32 mouse cellular contexts compared by ENCODE assay signal in genomic region chr6:17321976-17322375, GRCm38 (mm10). TPM values are rescaled to one million over a fixed set of nuclear protein-coding genes. Genes with fewer than 3 reads are reported as not detected.
A peak's percentile ranks its signal among the peaks of the same experiment; 100 is the strongest.
DNase-seq lines count a peak whose midpoint lies in the region; ATAC-seq and TF ChIP-seq lines count a peak whose summit lies in the region.
"Had no signal": no experiment of that assay in that cellular context is flagged by ENCODE, and none has a peak within 500 bp of the region (broad histone marks: within the 10 kb centered on the region; RNA-seq: fewer than 3 reads in every experiment).

No protein-coding gene starts in this region.

- no peaks in the 10 kb centered on the region for H3K27me3 ChIP-seq in heart, postnatal 0 days (ENCODE audit: control insufficient read depth, insufficient read depth, low read length)
- no peaks in the 10 kb centered on the region for H3K27me3 ChIP-seq in CH12.LX (replicated peaks)
- no peaks in the 10 kb centered on the region for H3K27me3 ChIP-seq in hindbrain, embryonic 16.5 days (replicated peaks; ENCODE audit: control insufficient read depth, insufficient read depth, low read length)
- H3K27me3 ChIP-seq: embryonic facial prominence, embryonic 12.5 days; embryonic facial prominence, embryonic 15.5 days; forebrain, embryonic 12.5 days; forebrain, embryonic 15.5 days; heart, embryonic 15.5 days; hindbrain, embryonic 12.5 days; hindbrain, embryonic 15.5 days; intestine, embryonic 15.5 days; Patski had no signal

- peaks cover 8% of the 10 kb centered on the region; the same call in 1 of the 2 replicates for H3K36me3 ChIP-seq in heart, postnatal 0 days (replicated peaks; ENCODE audit: control insufficient read depth, insufficient read depth, low read length)
- H3K36me3 ChIP-seq in CH12.LX (replicated peaks in 1 of 2; ENCODE audit: control insufficient read depth in 1 of 2, insufficient read depth in 1 of 2, low read length in 1 of 2) = no peaks in the 10 kb centered on the region
- no peaks in the 10 kb centered on the region for H3K36me3 ChIP-seq in hindbrain, embryonic 16.5 days (ENCODE audit: control insufficient read depth, insufficient read depth, low read length)
- H3K36me3 ChIP-seq: embryonic facial prominence, embryonic 12.5 days; embryonic facial prominence, embryonic 15.5 days; forebrain, embryonic 12.5 days; forebrain, embryonic 15.5 days; heart, embryonic 15.5 days; hindbrain, embryonic 12.5 days; hindbrain, embryonic 15.5 days; intestine, embryonic 15.5 days had no signal

- no peak for TF ChIP-seq RAD21 in CH12.LX (IDR thresholded peaks at IDR 0.05; ENCODE audit: low read depth, low read length)

- no peak for TF ChIP-seq EP300 in heart, postnatal 0 days (IDR thresholded peaks at IDR 0.05; ENCODE audit: low read depth)
- no peak for TF ChIP-seq EP300 in CH12.LX (IDR thresholded peaks at IDR 0.05; ENCODE audit: low read length)

- no peaks in the 10 kb centered on the region for H3K79me2 ChIP-seq in CH12.LX (replicated peaks; ENCODE audit: control insufficient read depth, extremely low read depth, insufficient read depth, poor library complexity, severe bottlenecking)

- DNase-seq in gastrocnemius, adult 2 months = no peak
- DNase-seq in gastrocnemius, adult 8-10 months (ENCODE audit: low spot score in 2 of 2) = no peak
- no peak for DNase-seq in heart, postnatal 0 days (ENCODE audit: low spot score)
- no peak for DNase-seq in heart, postnatal 36 days
- DNase-seq in CH12.LX (ENCODE audit: extremely low read depth) = no peak
- DNase-seq in retina, embryonic 14.5 days (ENCODE audit: low spot score) = no peak
- DNase-seq: adrenal gland, postnatal 10 days; adrenal gland, postnatal 36 days; cerebellum, adult 11 months; cerebellum, adult 2 months; cerebellum, adult 9-11 months; cerebellum, postnatal 25 days; gastrocnemius, postnatal 14 days; heart, adult 18-20 months; heart, postnatal 14 days; kidney, adult 11 months had no signal

- no peak for TF ChIP-seq POLR2A in CH12.LX (IDR thresholded peaks at IDR 0.05; ENCODE audit: low read depth, low read length)
- TF ChIP-seq POLR2A in embryonic fibroblast, embryonic 13.5 days (IDR thresholded peaks at IDR 0.05; ENCODE audit: low read depth, low read length) = no peak

- peaks cover 26% of the 10 kb centered on the region for H3K4me1 ChIP-seq in heart, postnatal 0 days (ENCODE audit: control insufficient read depth, insufficient read depth)
- H3K4me1 ChIP-seq in CH12.LX (ENCODE audit: control insufficient read depth in 1 of 2, insufficient read depth in 2 of 2) = no peaks in the 10 kb centered on the region
- H3K4me1 ChIP-seq in embryonic fibroblast, embryonic 13.5 days (ENCODE audit: control insufficient read depth, insufficient read depth, low read length) = peaks cover 8% of the 10 kb centered on the region
- H3K4me1 ChIP-seq in hindbrain, embryonic 16.5 days (ENCODE audit: control insufficient read depth, insufficient read depth, low read depth, low read length) = no peaks in the 10 kb centered on the region
- H3K4me1 ChIP-seq: forebrain, embryonic 15.5 days; hindbrain, embryonic 12.5 days; hindbrain, embryonic 15.5 days had no signal

- peak overlapping the region; percentile 68 for H3K27ac ChIP-seq in gastrocnemius, adult 2 months
- H3K27ac ChIP-seq in heart, postnatal 0 days (ENCODE audit: low read depth) = peak overlapping the region; percentile 11; the same call in 1 of the 2 replicates
- H3K27ac ChIP-seq in CH12.LX (ENCODE audit: insufficient read depth, low read depth) = no peak overlapping the region
- peak overlapping the region; percentile 63 for H3K27ac ChIP-seq in embryonic fibroblast, embryonic 13.5 days (ENCODE audit: insufficient read depth, low read length)
- H3K27ac ChIP-seq in hindbrain, embryonic 16.5 days (ENCODE audit: low read depth, low read length) = no peak overlapping the region
- H3K27ac ChIP-seq: embryonic facial prominence, embryonic 12.5 days; embryonic facial prominence, embryonic 15.5 days; forebrain, embryonic 12.5 days; forebrain, embryonic 15.5 days; heart, embryonic 15.5 days; hindbrain, embryonic 12.5 days; hindbrain, embryonic 15.5 days; intestine, embryonic 15.5 days had no signal

- dilution Hi-C loops in CH12.LX (cut with MboI; ENCODE audit: extremely low pct_ligation_motif_present, extremely low pct_unique_long_range_greater_than_20kb, low sequenced_read_pairs) = no loop called here

- in situ Hi-C loops in CH12.LX (cut with MboI; ENCODE audit: low pct_ligation_motif_present, low pct_unique_long_range_greater_than_20kb, low sequenced_read_pairs) = no loop called here

- H3K9ac ChIP-seq in heart, postnatal 0 days (replicated peaks; ENCODE audit: low read depth, low read length) = no peak overlapping the region
- no peak overlapping the region for H3K9ac ChIP-seq in CH12.LX (ENCODE audit: insufficient read depth, low read depth)
- no peak overlapping the region for H3K9ac ChIP-seq in hindbrain, embryonic 16.5 days (ENCODE audit: low read depth, low read length)
- H3K9ac ChIP-seq: embryonic facial prominence, embryonic 12.5 days; embryonic facial prominence, embryonic 15.5 days; forebrain, embryonic 12.5 days; forebrain, embryonic 15.5 days; heart, embryonic 15.5 days; hindbrain, embryonic 12.5 days; hindbrain, embryonic 15.5 days; intestine, embryonic 15.5 days had no signal

- H3K4me2 ChIP-seq in heart, postnatal 0 days (ENCODE audit: low read depth, low read length) = no peak overlapping the region
- no peak overlapping the region for H3K4me2 ChIP-seq in CH12.LX (ENCODE audit: insufficient read depth, low read depth, poor library complexity, severe bottlenecking)
- no peak overlapping the region for H3K4me2 ChIP-seq in hindbrain, embryonic 16.5 days (ENCODE audit: low read length)
- H3K4me2 ChIP-seq: embryonic facial prominence, embryonic 12.5 days; embryonic facial prominence, embryonic 15.5 days; forebrain, embryonic 12.5 days; forebrain, embryonic 15.5 days; heart, embryonic 11.5 days; heart, embryonic 15.5 days; hindbrain, embryonic 12.5 days; hindbrain, embryonic 15.5 days; intestine, embryonic 15.5 days had no signal

- H3K4me3 ChIP-seq in gastrocnemius, adult 2 months = peak overlapping the region; percentile 46
- no peak overlapping the region for H3K4me3 ChIP-seq in heart, postnatal 0 days (ENCODE audit: low read depth, low read length)
- H3K4me3 ChIP-seq in CH12.LX (replicated peaks in 1 of 3; ENCODE audit: low read depth in 2 of 3, low read length in 2 of 3, poor library complexity in 1 of 3) = no peak overlapping the region
- H3K4me3 ChIP-seq in embryonic fibroblast, embryonic 13.5 days (ENCODE audit: insufficient read depth, low read length) = no peak overlapping the region
- H3K4me3 ChIP-seq in hindbrain, embryonic 16.5 days (ENCODE audit: low read length) = no peak overlapping the region
- H3K4me3 ChIP-seq: embryonic facial prominence, embryonic 12.5 days; embryonic facial prominence, embryonic 15.5 days; erythroblast, embryonic 14.5 days; forebrain, embryonic 12.5 days; forebrain, embryonic 15.5 days; heart, embryonic 15.5 days; hindbrain, embryonic 12.5 days; hindbrain, embryonic 15.5 days; intestine, embryonic 15.5 days had no signal

- intact Hi-C loops in gastrocnemius, adult 2 months (cut with DNase I) = no loop called here
- intact Hi-C loops in heart, postnatal 36 days (cut with DNase I) = no loop called here

- no peak for TF ChIP-seq CTCF in gastrocnemius, adult 2 months (IDR thresholded peaks at IDR 0.05)
- no peak for TF ChIP-seq CTCF in heart, postnatal 0 days (IDR thresholded peaks at IDR 0.05; ENCODE audit: low read depth)
- TF ChIP-seq CTCF in CH12.LX (conservative IDR thresholded peaks at IDR 0.05 in 1 of 2, IDR thresholded peaks at IDR 0.05 in 1 of 2; ENCODE audit: low read depth in 2 of 2, low read length in 2 of 2) = no peak
- TF ChIP-seq CTCF in embryonic fibroblast, embryonic 13.5 days (IDR thresholded peaks at IDR 0.05; ENCODE audit: borderline replicate concordance, insufficient read depth, low read length) = no peak

- no peaks in the 10 kb centered on the region for H3K9me3 ChIP-seq in heart, postnatal 0 days (replicated peaks; ENCODE audit: control insufficient read depth, low read length)
- H3K9me3 ChIP-seq in CH12.LX (replicated peaks; ENCODE audit: low read length) = no peaks in the 10 kb centered on the region
- H3K9me3 ChIP-seq in hindbrain, embryonic 16.5 days (ENCODE audit: control insufficient read depth, low read length) = no peaks in the 10 kb centered on the region
- H3K9me3 ChIP-seq: embryonic facial prominence, embryonic 12.5 days; embryonic facial prominence, embryonic 15.5 days; forebrain, embryonic 12.5 days; forebrain, embryonic 15.5 days; heart, embryonic 15.5 days; hindbrain, embryonic 12.5 days; hindbrain, embryonic 15.5 days; intestine, embryonic 15.5 days had no signal

- no peak for ATAC-seq in heart, postnatal 0 days (ENCODE audit: insufficient read depth, low read depth)
- no peak for ATAC-seq in hindbrain, embryonic 16.5 days
- ATAC-seq: CD4-positive, CD25-positive, alpha-beta regulatory T cell, adult 4 months; forebrain, embryonic 15.5 days; intestine, embryonic 15.5 days; Patski had no signal

- 73% methylated on average over 6 of the region's 6 CpGs for WGBS in heart, postnatal 0 days
- 86% methylated on average over 6 of the region's 6 CpGs for WGBS in hindbrain, embryonic 16.5 days

RNA-seq across cellular contexts. Expression of gene Cav1, which starts 15.8 kb away (rescaled TPM):
- total RNA-seq in gastrocnemius, adult 2 months (2021) = 100 to 1,000 TPM in 1 of 2 experiments, 10 to 100 TPM in 1; 82.9 to 125 TPM
- 100 to 1,000 TPM in 1 of 4 experiments, 10 to 100 TPM in 3; 58.0 to 113 (median 69.8) TPM for total RNA-seq in gastrocnemius, adult 8-10 months (2022)
- 461 and 590 TPM in 2 replicates for total RNA-seq in heart, postnatal 0 days (2014; rRNA removed; ENCODE audit: low replicate concordance)
- 335 and 338 TPM in 2 replicates for polyA plus RNA-seq in heart, postnatal 0 days (2015; fragmentation: Nextera tagmentation; extraction: Ambion mirVana)
- 100 to 1,000 TPM; 270 to 284 TPM for total RNA-seq in heart, postnatal 36 days (2021)
- total RNA-seq in CH12.LX (2012; rRNA removed) (not detected in 2 replicates), CH12.LX (2014; rRNA removed) (not detected in 2 replicates)
- not detected in 2 replicates for polyA plus RNA-seq in CH12.LX (2012; ENCODE audit: insufficient read length, low read depth)
- 610 and 713 TPM in 2 replicates for polyA plus RNA-seq in embryonic fibroblast, embryonic 13.5 days (2011; ENCODE audit: insufficient read length, low read depth, missing spikeins)
- 45.8 and 46.0 TPM in 2 replicates for polyA plus RNA-seq in hindbrain, embryonic 16.5 days (2015; fragmentation: Nextera tagmentation; extraction: Ambion mirVana)
- total RNA-seq: common myeloid progenitor, adult 5-6 weeks; hematopoietic stem cell, adult 5-6 weeks had no signal
- polyA plus RNA-seq: CD4-positive, CD25-positive, alpha-beta regulatory T cell, adult 4 months; erythroblast, embryonic 14.5 days had no signal

RNA-seq across cellular contexts. Expression of gene Cav2, which starts 41.0 kb away (rescaled TPM):
- 10 to 100 TPM; 13.8 to 24.2 TPM for total RNA-seq in gastrocnemius, adult 2 months (2021)
- 10 to 100 TPM in 3 of 4 experiments, 1 to 10 TPM in 1; 8.5 to 18.9 (median 12.4) TPM for total RNA-seq in gastrocnemius, adult 8-10 months (2022)
- 52.2 and 78.4 TPM in 2 replicates for total RNA-seq in heart, postnatal 0 days (2014; rRNA removed; ENCODE audit: low replicate concordance)
- polyA plus RNA-seq in heart, postnatal 0 days (2015; fragmentation: Nextera tagmentation; extraction: Ambion mirVana) = 58.8 and 59.4 TPM in 2 replicates
- total RNA-seq in heart, postnatal 36 days (2021) = 10 to 100 TPM; 50.1 to 56.7 TPM
- total RNA-seq in CH12.LX (2012; rRNA removed) (not detected in 2 replicates), CH12.LX (2014; rRNA removed) (0.08 TPM in 1 of 2 replicates, not detected in the other)
- not detected in 2 replicates for polyA plus RNA-seq in CH12.LX (2012; ENCODE audit: insufficient read length, low read depth)
- polyA plus RNA-seq in embryonic fibroblast, embryonic 13.5 days (2011; ENCODE audit: insufficient read length, low read depth, missing spikeins) = 45.6 and 74.2 TPM in 2 replicates
- 21.8 and 24.2 TPM in 2 replicates for polyA plus RNA-seq in hindbrain, embryonic 16.5 days (2015; fragmentation: Nextera tagmentation; extraction: Ambion mirVana)
- polyA plus RNA-seq: erythroblast, embryonic 14.5 days had no signal

Comparison
In these comparisons a context has a peak if more than half of its experiments do, and no peak if none do; other contexts are left out.
1. H3K27ac ChIP-seq: peak in gastrocnemius, adult 2 months (single experiment), heart, postnatal 0 days (single experiment) and embryonic fibroblast, embryonic 13.5 days (single experiment); none in CH12.LX (single experiment) and hindbrain, embryonic 16.5 days (single experiment).
2. RNA of gene Cav1, which starts 15.8 kb away (total RNA-seq): 461 to 590 TPM in heart, postnatal 0 days, 270 to 284 TPM in heart, postnatal 36 days, 82.9 to 125 TPM in gastrocnemius, adult 2 months and 58.0 to 113 TPM in gastrocnemius, adult 8-10 months; not detected in CH12.LX; every median in the first group is over 10 times any median in the second.
3. RNA of gene Cav2, which starts 41.0 kb away (total RNA-seq): 52.2 to 78.4 TPM in heart, postnatal 0 days, 50.1 to 56.7 TPM in heart, postnatal 36 days, 13.8 to 24.2 TPM in gastrocnemius, adult 2 months and 8.5 to 18.9 TPM in gastrocnemius, adult 8-10 months; 0.08 TPM in CH12.LX; every median in the first group is over 4 times any median in the second.